Mouse (Mus musculus): Measurements from ENCODE around the gene Galnt12. TPM values are rescaled to one million over a fixed set of nuclear protein-coding genes. Genes with fewer than 3 reads are reported as not detected.

Gene Galnt12
- polyA plus RNA-seq, 1 experiment from 2014 or later: 2.1 TPM

DNA sequence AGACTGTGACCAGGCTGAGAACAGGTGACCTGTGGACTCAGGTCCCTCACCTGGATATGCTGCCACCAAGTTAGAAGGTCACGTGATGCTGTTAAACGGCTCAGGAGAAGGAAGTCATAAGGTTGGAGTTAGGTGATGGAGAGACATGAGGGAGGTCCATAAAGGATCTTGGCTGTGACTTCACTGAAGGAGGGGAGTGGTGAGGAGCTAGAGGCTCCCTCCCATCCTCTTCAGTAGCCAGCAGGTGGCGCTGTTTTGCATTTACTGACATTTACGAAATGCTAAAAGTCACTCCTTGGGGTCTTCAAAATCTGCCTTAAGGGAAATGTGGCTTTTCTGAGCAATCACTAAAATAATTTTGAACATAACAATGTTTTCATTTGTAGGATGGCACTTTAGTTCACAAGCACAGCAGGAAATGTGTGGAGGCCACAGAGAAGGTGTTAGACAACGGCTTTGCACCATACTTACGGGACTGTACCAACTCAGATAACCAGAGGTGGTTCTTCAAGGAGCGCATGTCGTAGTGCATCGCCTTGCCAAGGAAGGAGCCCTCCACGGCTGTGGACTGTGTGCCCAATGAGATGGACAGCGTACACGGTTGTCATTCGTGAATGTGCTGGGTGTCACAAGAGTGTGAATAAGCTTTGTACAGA lies 30.5 kb downstream of the Galnt12 start:
- no peak for ATAC-seq (ENCODE audit: insufficient number of reproducible peaks, low FRiP score, low TSS enrichment, low read depth)
- Histone ChIP-seq H3K36me3 (ENCODE audit: control insufficient read depth, insufficient read depth, low read length) (no peaks in the 10 kb centered on the region), H3K27me3 (ENCODE audit: control insufficient read depth, insufficient read depth, low read length) (no peaks in the 10 kb centered on the region), H3K4me3 (ENCODE audit: low read depth, low read length) (no peak overlapping the region), H3K9me3 (ENCODE audit: control insufficient read depth, low read length) (no peaks in the 10 kb centered on the region), H3K27ac (replicated peaks; ENCODE audit: low read depth, low read length) (no peak overlapping the region), H3K9ac (ENCODE audit: low read length) (no peak overlapping the region), H3K4me1 (ENCODE audit: control insufficient read depth, insufficient read depth, low read length) (no peaks in the 10 kb centered on the region), H3K4me2 (ENCODE audit: low read depth, severe bottlenecking) (no peak overlapping the region)
- WGBS: 65% methylated on average over 13 of the region's 13 CpGs
- peak; percentile 82 for DNase-seq (ENCODE audit: low spot score)

DNA sequence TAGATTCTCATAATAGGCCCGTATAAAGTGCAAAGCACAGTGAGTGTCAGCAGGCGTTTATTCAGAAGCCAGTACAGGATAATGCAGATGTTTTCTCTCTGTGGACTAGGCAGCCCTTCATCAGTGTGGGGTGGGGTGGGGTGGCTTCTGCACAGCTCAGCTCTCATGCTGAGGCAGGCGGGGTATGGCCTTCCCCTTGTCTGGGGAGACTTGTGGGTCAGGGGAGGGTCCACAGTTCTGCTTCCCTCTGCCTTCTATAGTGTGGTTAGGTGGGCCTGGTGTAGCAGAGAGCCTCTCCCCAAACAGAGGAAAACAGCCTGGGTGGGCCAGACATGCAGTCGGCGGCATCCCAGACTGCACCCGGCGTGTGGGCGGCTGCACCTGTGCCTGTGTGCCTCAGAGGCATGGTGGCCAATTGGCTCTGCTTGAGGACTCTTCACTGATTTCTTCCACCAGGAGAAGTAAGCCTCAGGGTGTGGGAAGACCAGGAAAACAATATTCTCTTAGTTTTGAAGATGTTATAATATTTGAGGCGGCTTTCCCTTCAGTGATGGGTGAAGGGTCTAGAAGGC lies 32.5 kb downstream of the Galnt12 start:
- Histone ChIP-seq H3K4me1 (ENCODE audit: control insufficient read depth, insufficient read depth, low read length) (no peaks in the 10 kb centered on the region), H3K36me3 (ENCODE audit: control insufficient read depth, insufficient read depth, low read length) (no peaks in the 10 kb centered on the region), H3K9me3 (ENCODE audit: control insufficient read depth, low read length) (no peaks in the 10 kb centered on the region), H3K9ac (ENCODE audit: low read length) (no peak overlapping the region), H3K4me2 (ENCODE audit: low read depth, severe bottlenecking) (no peak overlapping the region), H3K27ac (replicated peaks; ENCODE audit: low read depth, low read length) (no peak overlapping the region), H3K4me3 (ENCODE audit: low read depth, low read length) (no peak overlapping the region), H3K27me3 (ENCODE audit: control insufficient read depth, insufficient read depth, low read length) (no peaks in the 10 kb centered on the region)
- WGBS: 88% methylated on average over 9 of the region's 9 CpGs
- DNase-seq (ENCODE audit: low spot score): no peak
- ATAC-seq (ENCODE audit: insufficient number of reproducible peaks, low FRiP score, low TSS enrichment, low read depth): no peak

DNA sequence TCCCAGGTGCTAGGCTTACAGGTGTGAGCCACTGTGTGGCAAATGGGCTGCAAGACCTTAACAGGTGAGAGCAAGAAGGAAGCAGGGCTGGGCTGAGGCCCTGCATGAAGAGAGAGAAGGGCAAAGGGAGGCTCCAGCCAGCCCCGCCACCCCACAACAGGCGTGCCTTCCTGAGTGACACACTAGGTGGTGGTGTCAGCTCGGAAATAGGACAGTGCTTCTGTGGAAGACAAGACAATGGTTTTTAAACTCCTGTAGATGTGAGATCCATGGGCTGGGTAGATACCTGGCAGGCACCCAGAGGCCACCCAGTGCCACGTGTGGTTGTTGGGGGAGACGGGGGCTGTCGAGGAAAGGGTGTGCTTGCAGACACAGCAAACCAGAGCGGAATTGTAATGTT lies 36.8 kb downstream of the Galnt12 start:
- Histone ChIP-seq H3K27me3 (ENCODE audit: control insufficient read depth, insufficient read depth, low read length) (no peaks in the 10 kb centered on the region), H3K4me3 (ENCODE audit: low read depth, low read length) (no peak overlapping the region), H3K4me2 (ENCODE audit: low read depth, severe bottlenecking) (no peak overlapping the region), H3K36me3 (ENCODE audit: control insufficient read depth, insufficient read depth, low read length) (no peaks in the 10 kb centered on the region), H3K4me1 (ENCODE audit: control insufficient read depth, insufficient read depth, low read length) (no peaks in the 10 kb centered on the region), H3K9me3 (ENCODE audit: control insufficient read depth, low read length) (no peaks in the 10 kb centered on the region), H3K27ac (replicated peaks; ENCODE audit: low read depth, low read length) (no peak overlapping the region), H3K9ac (ENCODE audit: low read length) (no peak overlapping the region)
- no peak for DNase-seq (ENCODE audit: low spot score)
- ATAC-seq (ENCODE audit: insufficient number of reproducible peaks, low FRiP score, low TSS enrichment, low read depth): no peak
- 82% methylated on average over 7 of the region's 7 CpGs for WGBS

DNA sequence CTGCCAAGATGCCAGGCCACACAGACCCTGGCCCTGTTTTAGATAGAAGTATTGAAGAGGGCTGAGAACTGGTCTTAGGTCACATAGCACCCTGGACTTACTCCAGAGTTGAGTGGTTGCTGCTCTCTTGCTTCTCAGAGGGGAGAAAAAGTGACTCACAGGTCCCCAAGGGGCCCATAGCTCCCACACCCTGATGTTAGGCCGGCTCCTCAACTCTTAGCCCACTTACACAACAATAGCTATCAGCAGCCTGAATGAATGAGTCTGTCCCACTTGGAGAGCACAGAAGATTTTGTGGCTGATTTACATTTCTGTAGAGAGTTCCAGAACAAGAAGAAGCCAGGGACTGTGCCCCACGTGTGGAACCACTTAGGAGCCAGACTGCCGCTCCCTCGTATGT lies 37.9 kb downstream of the Galnt12 start:
- ATAC-seq (ENCODE audit: insufficient number of reproducible peaks, low FRiP score, low TSS enrichment, low read depth): no peak
- DNase-seq (ENCODE audit: low spot score): no peak
- Histone ChIP-seq H3K9ac (ENCODE audit: low read length) (no peak overlapping the region), H3K4me2 (ENCODE audit: low read depth, severe bottlenecking) (no peak overlapping the region), H3K4me3 (ENCODE audit: low read depth, low read length) (no peak overlapping the region), H3K4me1 (ENCODE audit: control insufficient read depth, insufficient read depth, low read length) (no peaks in the 10 kb centered on the region), H3K27ac (replicated peaks; ENCODE audit: low read depth, low read length) (no peak overlapping the region), H3K9me3 (ENCODE audit: control insufficient read depth, low read length) (no peaks in the 10 kb centered on the region), H3K27me3 (ENCODE audit: control insufficient read depth, insufficient read depth, low read length) (no peaks in the 10 kb centered on the region), H3K36me3 (ENCODE audit: control insufficient read depth, insufficient read depth, low read length) (no peaks in the 10 kb centered on the region)
- WGBS: 66% methylated on average over 4 of the region's 4 CpGs

DNA sequence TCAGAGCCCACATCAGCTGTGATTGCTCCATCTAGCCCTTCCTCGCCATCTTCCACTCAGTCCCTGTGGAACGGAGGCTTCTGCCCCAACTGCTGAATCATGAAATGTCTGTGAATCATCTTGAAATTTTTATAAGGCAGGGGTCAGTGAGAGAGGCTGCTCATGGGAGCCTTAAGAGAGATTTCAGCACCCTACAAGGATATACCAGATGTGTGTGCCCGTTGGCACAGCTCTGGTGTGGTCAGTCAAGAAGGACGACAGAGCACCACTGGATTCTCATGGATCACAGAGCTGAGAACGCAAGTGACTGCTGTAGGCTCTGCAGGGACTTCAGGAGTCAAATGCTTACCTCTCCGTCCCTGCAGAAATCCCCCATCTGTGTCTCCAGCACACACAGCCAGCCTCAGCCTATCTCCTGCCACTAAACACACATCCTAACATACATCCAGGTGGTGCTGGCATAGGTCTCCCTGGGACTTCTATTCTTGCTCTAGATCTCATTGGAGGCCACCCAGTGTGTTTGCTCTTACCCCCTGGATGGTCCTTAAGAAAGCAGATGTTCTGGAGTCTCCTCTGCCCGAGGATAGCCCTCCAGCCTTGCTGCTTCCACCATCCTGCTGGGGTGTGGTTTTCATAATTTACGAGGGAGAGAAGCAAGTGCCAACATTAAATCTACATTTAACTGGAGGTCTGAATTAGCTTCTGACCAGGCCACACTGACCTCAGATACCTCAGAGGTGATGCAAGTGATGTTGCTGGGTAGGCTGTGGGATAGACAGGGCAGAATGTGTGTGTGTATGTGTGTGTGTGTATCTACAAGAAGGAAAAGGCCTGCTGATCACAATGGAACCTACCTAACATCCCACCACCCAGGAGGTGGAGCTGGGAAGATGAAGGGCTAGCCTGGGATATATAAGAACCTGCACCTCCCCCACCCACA lies 38.7 kb downstream of the Galnt12 start:
- H3K27ac ChIP-seq (replicated peaks; ENCODE audit: low read depth, low read length): no peak overlapping the region
- DNase-seq (ENCODE audit: low spot score) (no peak), ATAC-seq (ENCODE audit: insufficient number of reproducible peaks, low FRiP score, low TSS enrichment, low read depth) (no peak)
- no peaks in the 10 kb centered on the region for H3K9me3 ChIP-seq (ENCODE audit: control insufficient read depth, low read length)
- no peaks in the 10 kb centered on the region for H3K4me1 ChIP-seq (ENCODE audit: control insufficient read depth, insufficient read depth, low read length)
- H3K27me3 ChIP-seq (ENCODE audit: control insufficient read depth, insufficient read depth, low read length): no peaks in the 10 kb centered on the region
- 76% methylated on average over 8 of the region's 8 CpGs for WGBS
- no peak overlapping the region for H3K9ac ChIP-seq (ENCODE audit: low read length)
- no peaks in the 10 kb centered on the region for H3K36me3 ChIP-seq (ENCODE audit: control insufficient read depth, insufficient read depth, low read length)
- H3K4me3 ChIP-seq (ENCODE audit: low read depth, low read length): no peak overlapping the region
- no peak overlapping the region for H3K4me2 ChIP-seq (ENCODE audit: low read depth, severe bottlenecking)

DNA sequence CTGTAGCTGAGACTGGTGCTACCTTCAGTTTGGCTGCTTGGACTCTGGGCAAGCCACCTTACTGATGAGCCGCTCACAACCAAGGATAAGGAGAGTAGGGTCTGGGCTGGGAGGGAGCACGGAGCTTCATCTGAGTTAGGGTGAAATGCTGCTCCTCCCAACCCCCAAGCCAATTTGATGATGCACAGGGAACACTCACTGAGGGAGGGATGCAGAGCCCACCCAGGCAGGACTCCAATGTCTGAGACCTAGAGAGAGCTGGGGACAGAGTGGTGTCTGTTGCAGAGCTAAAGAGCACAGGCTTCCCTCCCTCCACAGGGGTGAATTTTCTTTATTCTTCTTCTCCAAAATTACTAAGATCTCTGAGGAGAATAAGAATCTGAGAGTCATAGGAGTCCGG lies 40.2 kb downstream of the Galnt12 start:
- ATAC-seq (ENCODE audit: insufficient number of reproducible peaks, low FRiP score, low TSS enrichment, low read depth): no peak
- Histone ChIP-seq H3K4me2 (ENCODE audit: low read depth, severe bottlenecking) (no peak overlapping the region), H3K36me3 (ENCODE audit: control insufficient read depth, insufficient read depth, low read length) (no peaks in the 10 kb centered on the region), H3K27ac (replicated peaks; ENCODE audit: low read depth, low read length) (no peak overlapping the region), H3K9ac (ENCODE audit: low read length) (no peak overlapping the region), H3K4me1 (ENCODE audit: control insufficient read depth, insufficient read depth, low read length) (no peaks in the 10 kb centered on the region), H3K4me3 (ENCODE audit: low read depth, low read length) (no peak overlapping the region), H3K9me3 (ENCODE audit: control insufficient read depth, low read length) (no peaks in the 10 kb centered on the region), H3K27me3 (ENCODE audit: control insufficient read depth, insufficient read depth, low read length) (no peaks in the 10 kb centered on the region)
- DNase-seq (ENCODE audit: low spot score): no peak
- WGBS: 85% methylated on average over 3 of the region's 3 CpGs

DNA sequence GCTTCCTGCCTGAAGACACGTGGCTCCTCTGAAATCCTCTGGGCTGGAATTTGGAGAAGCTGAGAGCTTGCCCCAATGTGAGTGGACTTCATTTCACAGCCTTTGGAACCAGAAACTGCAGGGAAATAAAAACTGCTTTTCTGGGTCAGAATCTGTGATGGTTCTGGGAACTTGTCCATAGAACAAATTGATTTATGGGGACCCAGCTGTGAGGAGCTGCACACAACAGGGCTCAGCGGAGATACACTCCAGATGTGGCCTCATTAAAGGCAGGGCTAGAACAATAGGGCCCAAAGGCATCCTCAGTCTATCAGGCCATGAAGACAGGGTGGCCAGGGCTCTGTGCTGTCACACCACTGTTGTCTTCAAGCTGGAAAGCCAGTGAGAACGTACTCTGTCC lies 40.7 kb downstream of the Galnt12 start:
- Histone ChIP-seq H3K9me3 (ENCODE audit: control insufficient read depth, low read length) (no peaks in the 10 kb centered on the region), H3K4me1 (ENCODE audit: control insufficient read depth, insufficient read depth, low read length) (no peaks in the 10 kb centered on the region), H3K36me3 (ENCODE audit: control insufficient read depth, insufficient read depth, low read length) (no peaks in the 10 kb centered on the region), H3K27me3 (ENCODE audit: control insufficient read depth, insufficient read depth, low read length) (no peaks in the 10 kb centered on the region), H3K4me3 (ENCODE audit: low read depth, low read length) (no peak overlapping the region), H3K27ac (replicated peaks; ENCODE audit: low read depth, low read length) (no peak overlapping the region), H3K9ac (ENCODE audit: low read length) (no peak overlapping the region), H3K4me2 (ENCODE audit: low read depth, severe bottlenecking) (no peak overlapping the region)
- ATAC-seq (ENCODE audit: insufficient number of reproducible peaks, low FRiP score, low TSS enrichment, low read depth) (no peak), DNase-seq (ENCODE audit: low spot score) (no peak)
- 44% methylated on average over 3 of the region's 3 CpGs for WGBS

DNA sequence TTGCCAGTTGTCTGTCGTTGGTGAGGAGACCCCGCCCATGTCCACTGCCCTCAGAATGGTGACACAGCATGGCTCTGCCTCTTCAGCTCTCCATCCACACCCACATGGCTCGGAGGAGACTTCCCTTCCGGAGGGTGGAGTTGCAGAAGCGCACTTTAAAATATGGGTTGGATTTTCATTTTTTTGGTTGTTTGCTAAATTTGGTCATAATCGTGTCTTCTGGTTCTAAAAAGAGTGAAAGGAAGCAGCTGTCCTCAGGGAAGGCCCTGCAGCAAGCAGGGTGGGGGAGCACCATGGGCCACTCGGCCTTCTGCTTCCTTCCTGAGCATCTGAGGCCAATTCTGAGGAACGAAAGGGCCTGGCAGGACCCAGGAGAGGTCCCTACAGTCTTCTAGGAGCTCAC lies 45.0 kb downstream of the Galnt12 start:
- 81% methylated on average over 8 of the region's 8 CpGs for WGBS

More for the DNA sequence above, 45.0 kb downstream of the Galnt12 start:
- Histone ChIP-seq H3K36me3 (ENCODE audit: control insufficient read depth, insufficient read depth, low read length) (no peaks in the 10 kb centered on the region), H3K4me2 (ENCODE audit: low read depth, severe bottlenecking) (no peak overlapping the region), H3K9ac (ENCODE audit: low read length) (no peak overlapping the region), H3K27ac (replicated peaks; ENCODE audit: low read depth, low read length) (no peak overlapping the region), H3K4me1 (ENCODE audit: control insufficient read depth, insufficient read depth, low read length) (peaks cover 9% of the 10 kb centered on the region), H3K27me3 (ENCODE audit: control insufficient read depth, insufficient read depth, low read length) (no peaks in the 10 kb centered on the region), H3K4me3 (ENCODE audit: low read depth, low read length) (no peak overlapping the region), H3K9me3 (ENCODE audit: control insufficient read depth, low read length) (no peaks in the 10 kb centered on the region)
- DNase-seq (ENCODE audit: low spot score): no peak
- ATAC-seq (ENCODE audit: insufficient number of reproducible peaks, low FRiP score, low TSS enrichment, low read depth): no peak

Data from limb, embryonic 11.5 days (tissue).